ENCODE assay signal across 13 mouse cellular contexts in genomic region chr7:66653596-66653995, GRCm38 (mm10).
"Had no signal": no experiment of that assay in that cellular context is flagged by ENCODE, and none has a peak within 500 bp of the region (broad histone marks: within the 10 kb centered on the region; RNA-seq: fewer than 3 reads in every experiment).

No protein-coding gene starts in this region.

- H3K9ac ChIP-seq: limb, embryonic 12.5 days; liver, embryonic 15.5 days; midbrain, embryonic 13.5 days had no signal

- ATAC-seq: lung, postnatal 0 days; midbrain, embryonic 13.5 days had no signal

- H3K4me1 ChIP-seq: limb, embryonic 12.5 days; liver, embryonic 15.5 days had no signal

- H3K4me2 ChIP-seq: limb, embryonic 12.5 days; liver, embryonic 11.5 days; liver, embryonic 15.5 days; midbrain, embryonic 13.5 days had no signal

- H3K9me3 ChIP-seq: limb, embryonic 12.5 days; liver, embryonic 15.5 days; midbrain, embryonic 13.5 days had no signal

- H3K27ac ChIP-seq: left cerebral cortex, adult 2 months; limb, embryonic 12.5 days; liver, embryonic 15.5 days; midbrain, embryonic 13.5 days had no signal

- H3K27me3 ChIP-seq: limb, embryonic 12.5 days; liver, embryonic 15.5 days; midbrain, embryonic 13.5 days had no signal

- DNase-seq: kidney, adult 8-10 months; kidney, postnatal 25 days; lung, adult 2 months; lung, postnatal 36 days; right cerebral cortex, postnatal 25 days; thymus, adult 2 months; thymus, postnatal 25 days had no signal

- H3K4me3 ChIP-seq: left cerebral cortex, adult 2 months; limb, embryonic 12.5 days; liver, embryonic 15.5 days; midbrain, embryonic 13.5 days had no signal
